Mouse (Mus musculus): ENCODE data around the gene Stag2. TPM values are rescaled to one million over a fixed set of nuclear protein-coding genes. Genes with fewer than 3 reads are reported as not detected.

The Stag2 gene
- 10 to 100 TPM; 47.9 to 48.7 TPM for total RNA-seq (2021)
- long read RNA-seq, experiment 1, full-length matches to known transcripts = 3 of 19 reads
- long read RNA-seq, experiment 1, partial matches to known transcripts = 7 of 19 reads
- long read RNA-seq, experiment 1, other reads (novel, unspliced or antisense) = 9 of 19 reads
- long read RNA-seq, experiment 2, full-length matches to known transcripts = 1 of 6 reads
- long read RNA-seq, experiment 2, partial matches to known transcripts = 2 of 6 reads
- long read RNA-seq, experiment 2, other reads (novel, unspliced or antisense) = 3 of 6 reads

DNA sequence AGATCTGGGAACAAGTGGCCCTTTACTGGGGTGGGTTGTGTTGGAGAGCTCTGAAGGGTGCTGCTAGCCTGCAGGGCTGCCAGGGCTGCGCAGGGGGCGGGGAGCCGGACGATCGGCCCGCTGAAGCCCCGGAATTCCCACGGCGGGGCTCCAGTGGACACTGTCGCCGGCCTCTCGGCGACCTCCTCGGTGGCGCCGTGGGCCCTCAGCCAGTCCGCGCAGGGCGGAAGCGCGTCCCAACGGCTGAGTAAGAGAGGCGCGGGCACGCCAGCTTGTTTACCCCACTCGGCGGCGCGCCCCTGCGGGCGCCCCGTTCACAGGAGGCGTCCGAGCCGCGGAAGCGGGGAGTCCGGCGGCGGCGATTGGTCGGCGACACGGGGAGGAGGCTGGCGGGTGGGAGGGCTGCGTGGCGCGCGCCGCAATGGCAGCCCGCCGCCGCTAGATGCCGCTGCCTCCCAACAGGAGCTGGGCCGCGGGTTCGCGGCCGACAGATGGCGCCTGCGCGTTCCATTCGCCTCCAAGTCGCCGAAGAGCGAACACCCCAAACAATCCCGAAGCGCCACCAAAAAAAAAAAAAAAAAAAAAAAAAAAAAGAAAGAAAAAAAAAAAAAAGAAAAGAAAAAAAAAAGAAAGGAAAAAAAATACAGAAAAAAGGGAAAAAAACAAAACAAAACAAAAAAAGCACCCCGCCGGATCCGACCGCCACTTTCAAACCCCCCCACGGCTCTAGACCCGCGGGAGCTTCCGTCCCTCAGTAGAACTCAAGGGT, at the start of gene Stag2:
Stag2 (plus strand) TSS at position 530 of the 769 bp plus-strand sequence.
- DNase-seq (ENCODE audit: low spot score in 2 of 2) = peak; percentile 78 to 83

- DNase-seq (ENCODE audit: low spot score in 2 of 2) = no peak
Observed at GRCm38 (mm10) chrX:42107137-42107536, 42.0 kb upstream of the Stag2 start.

DNA sequence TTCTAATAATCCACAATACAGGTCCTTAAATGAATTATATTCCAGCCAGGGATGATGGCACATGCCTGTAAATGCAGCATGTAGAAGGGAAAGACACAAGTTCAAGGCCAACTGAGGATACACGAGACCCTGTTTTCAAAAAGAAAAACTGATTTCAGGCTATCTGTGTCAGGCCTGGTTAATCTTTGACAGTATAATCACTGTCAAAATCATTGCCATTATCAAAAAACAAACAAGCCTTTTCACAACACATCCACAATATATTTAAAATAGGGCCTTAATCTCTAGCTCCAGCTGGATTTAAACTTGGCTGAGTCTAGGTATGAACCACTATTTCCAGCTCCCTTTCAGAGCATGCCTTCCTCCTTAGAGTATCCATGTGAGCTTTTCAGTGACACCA, 38.5 kb upstream of the Stag2 start:
- DNase-seq (ENCODE audit: low spot score in 2 of 2) = no peak

DNA sequence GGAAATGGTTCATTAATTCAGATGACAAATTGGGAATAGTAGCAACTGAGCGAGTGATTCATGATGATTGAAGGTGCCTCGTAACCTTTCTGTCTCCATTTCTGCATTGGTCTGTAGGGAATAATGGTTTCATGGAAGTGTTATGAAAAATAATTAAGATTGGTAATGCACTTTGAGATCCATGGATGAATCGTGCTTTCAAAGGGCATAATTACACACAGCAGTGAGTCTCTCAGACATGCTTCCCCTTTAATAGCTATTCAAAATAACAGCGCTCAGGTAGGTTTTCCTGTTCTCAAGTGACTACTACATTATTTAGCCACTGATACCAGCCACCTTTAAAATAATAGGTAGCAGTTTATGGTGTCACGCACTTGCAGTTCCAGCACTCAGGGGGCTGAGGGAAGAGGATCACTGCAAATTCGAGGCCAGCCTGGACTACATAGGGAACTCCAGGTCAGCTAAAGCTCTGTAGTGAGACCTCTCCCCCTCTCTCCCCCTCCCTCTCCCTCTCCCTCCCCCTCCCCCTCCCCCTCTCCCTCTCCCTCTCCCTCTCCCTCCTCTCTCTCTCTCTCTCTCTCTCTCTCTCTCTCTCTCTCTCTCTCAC, 29.6 kb upstream of the Stag2 start:
- DNase-seq (ENCODE audit: low spot score in 2 of 2) = no peak

- no peak for DNase-seq (ENCODE audit: low spot score in 2 of 2)
Observed at GRCm38 (mm10) chrX:42124963-42125697, 24.0 kb upstream of the Stag2 start.

GRCm38 (mm10) chrX:42139882-42140281, 9.2 kb upstream of the Stag2 start:
- DNase-seq (ENCODE audit: low spot score in 2 of 2) = no peak

DNA sequence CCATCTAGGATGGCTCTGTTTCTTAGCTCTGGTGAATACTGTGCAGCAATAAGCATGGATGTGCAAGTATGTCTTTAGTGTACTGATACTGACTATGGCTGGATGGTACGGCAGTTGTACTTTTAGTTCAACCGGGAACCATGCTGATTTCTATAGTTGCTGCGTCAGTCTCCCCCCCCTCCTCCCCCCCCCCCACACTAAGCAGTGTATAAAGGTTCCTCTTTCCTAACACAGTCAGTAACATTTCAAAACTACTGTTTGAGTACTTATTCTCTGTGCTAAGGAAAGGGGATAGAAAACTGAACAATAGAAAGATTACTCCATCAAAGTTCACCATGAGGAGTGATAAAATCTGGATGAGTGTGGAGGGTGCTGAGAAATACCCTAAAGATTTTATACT, 6.5 kb upstream of the Stag2 start:
- no peak for DNase-seq (ENCODE audit: low spot score in 2 of 2)

DNA sequence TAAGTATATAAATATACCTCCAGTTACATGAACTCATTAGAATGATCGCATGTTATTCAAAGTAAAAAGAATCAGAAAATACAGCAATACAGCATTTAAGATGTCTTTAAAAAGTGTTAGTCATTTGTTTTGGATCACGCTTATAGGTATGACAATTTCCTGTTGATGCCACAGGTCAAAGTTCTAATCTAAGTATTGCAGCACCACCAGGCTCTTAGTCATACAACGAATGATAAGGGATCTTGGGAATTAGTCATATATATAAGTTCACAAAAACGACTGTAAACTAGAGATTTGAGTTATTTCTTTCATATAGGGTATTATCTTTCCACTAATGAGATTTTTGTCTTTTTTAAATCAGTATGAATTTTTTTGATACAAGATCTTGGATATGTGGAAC, 5.1 kb upstream of the Stag2 start:
- no peak for DNase-seq (ENCODE audit: low spot score in 2 of 2)

DNA sequence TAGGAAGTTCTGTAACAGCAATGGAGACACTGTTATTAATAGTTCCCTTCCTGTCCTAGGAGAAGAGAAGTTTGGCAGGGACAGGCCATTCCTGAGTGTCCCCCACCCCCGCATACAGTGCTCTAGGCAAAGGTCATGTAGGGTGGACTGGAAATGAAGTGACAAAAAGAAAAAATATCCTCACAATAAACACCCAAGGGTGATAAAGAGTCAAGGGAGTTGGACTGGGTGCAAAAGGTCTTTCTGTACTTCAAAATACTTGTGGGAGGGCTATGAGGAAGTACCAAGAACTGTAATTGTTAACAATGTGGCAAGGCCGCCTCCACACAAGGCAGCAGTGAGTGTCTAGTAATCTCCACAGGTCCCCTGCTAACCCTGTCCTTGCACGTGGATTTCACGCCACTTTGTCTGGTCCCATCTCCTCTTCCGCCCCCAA, 1.1 kb upstream of the Stag2 start:
- no peak for DNase-seq (ENCODE audit: low spot score in 2 of 2)

GRCm38 (mm10) chrX:42149557-42150345, 634 bp downstream of the Stag2 start:
- DNase-seq (ENCODE audit: low spot score in 2 of 2) = peak; percentile 11 to 38

DNA sequence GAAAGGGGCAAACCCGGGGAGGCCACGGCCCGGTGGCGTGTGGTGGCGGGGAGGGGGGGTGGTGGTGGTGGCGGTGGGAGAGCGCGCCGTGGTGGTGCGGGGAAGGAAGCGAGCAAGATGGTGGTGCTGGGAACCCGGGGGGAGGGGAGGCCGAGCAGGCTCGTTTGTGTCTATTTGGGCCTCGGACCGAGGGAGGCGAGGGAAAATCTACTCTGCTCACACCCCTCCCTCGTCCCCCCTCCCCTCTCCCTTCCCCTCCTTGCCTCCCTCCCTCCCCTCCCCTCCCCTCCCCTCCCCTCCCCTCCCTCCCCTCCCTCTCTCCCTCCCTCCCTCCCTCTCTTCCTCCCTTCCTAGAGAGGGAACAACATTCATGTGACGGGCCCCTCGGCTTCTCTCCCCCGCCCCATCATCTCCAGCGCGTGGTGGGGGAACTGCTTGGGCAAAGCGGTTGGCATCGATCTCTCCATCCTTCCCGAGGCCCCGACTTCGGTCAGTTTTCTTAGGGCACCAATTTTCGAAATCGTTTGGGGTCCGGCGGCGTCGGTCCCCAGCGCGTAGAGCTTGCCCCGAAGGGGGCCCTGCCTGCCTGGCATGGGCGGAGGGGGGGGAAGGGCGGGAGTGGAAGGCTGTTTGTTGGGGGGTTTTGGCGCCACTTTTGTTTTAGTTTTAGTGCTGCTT, 1.4 kb downstream of the Stag2 start:
- peak; percentile 66 to 67 for DNase-seq (ENCODE audit: low spot score in 2 of 2)

DNA sequence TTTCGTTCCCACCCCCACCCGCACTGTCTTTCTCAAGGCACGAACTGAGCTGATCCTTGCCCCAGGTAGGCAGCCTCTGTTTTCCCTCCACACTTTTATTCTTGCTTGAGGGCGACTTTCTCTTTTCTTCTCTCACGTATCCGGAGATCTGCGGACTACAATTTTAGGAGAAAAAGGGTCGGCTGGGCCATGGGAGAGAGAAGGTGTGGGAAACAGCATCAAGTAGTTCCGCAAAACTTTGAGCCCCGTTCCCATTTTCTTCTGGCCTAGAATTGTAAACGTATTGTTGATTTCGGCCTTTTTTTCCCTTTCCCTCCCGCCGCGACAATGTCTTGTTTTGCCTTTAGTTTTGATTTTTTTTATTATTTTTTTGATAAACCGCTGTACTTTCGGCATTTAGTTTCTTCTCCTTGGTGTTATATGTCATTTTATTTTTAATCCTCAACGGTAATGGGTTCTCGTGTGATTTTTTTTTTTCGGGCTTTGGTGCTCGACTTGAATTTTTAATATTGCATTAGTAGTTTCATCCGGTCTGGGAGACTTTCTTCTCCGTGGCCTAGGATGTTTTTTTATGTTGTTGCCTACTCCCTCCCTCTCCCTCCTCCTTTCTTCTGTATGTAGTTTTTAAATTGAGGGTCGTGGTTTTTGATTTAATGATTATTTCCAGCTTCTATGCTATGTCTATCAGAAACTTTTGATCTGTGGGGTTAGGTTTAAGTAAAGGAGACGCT, 2.1 kb downstream of the Stag2 start:
- no peak for DNase-seq (ENCODE audit: low spot score in 2 of 2)

GRCm38 (mm10) chrX:42151903-42152369, 2.8 kb downstream of the Stag2 start:
- DNase-seq (ENCODE audit: low spot score in 2 of 2) = peak; percentile 61 to 78

GRCm38 (mm10) chrX:42153056-42153455, 3.9 kb downstream of the Stag2 start:
- DNase-seq (ENCODE audit: low spot score in 2 of 2) = no peak

GRCm38 (mm10) chrX:42165455-42165854, 16.3 kb downstream of the Stag2 start:
- DNase-seq (ENCODE audit: low spot score in 2 of 2) = no peak

DNA sequence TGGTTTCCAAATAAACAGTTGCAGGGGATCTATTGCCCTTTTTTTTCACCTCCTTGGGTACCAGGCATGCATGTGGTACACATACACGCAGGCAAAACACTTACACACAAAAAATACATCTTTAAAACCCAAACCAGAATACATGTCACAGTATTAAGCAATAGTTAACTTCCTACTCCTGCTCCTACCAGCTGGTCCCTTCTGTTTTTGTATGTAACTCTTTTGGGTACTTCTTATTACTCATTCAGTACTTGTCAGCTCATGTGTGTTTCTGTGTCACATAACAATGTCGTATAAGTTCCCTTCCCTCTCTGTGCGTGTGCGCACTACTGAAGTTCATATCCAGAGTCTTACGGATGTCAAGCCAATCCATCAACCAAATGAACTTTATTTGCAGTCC, 21.7 kb downstream of the Stag2 start:
- no peak for DNase-seq (ENCODE audit: low spot score in 2 of 2)

DNA sequence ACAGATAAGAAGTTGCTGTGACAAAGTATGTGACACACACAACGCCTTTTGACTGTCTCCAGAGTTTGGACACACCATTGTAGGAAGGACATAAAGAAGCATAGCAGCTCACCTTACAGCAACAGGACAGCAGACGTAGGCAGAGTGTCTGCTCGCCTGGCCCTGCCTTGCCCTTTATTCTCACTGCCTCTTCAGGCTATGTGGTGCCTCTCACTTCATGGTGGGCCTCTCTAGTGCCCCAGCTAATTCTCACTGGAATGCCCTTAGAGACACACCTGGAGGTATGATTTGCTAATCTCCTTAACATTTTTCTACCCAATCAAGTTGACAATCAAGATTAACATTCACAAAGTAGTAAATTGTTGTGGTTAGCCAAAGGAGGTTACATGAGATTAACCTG, 38.5 kb downstream of the Stag2 start:
- DNase-seq (ENCODE audit: low spot score in 2 of 2) = no peak

GRCm38 (mm10) chrX:42188825-42189426, 39.8 kb downstream of the Stag2 start:
- DNase-seq (ENCODE audit: low spot score in 2 of 2) = no peak

- DNase-seq (ENCODE audit: low spot score in 2 of 2) = no peak
Observed at GRCm38 (mm10) chrX:42194608-42195007, 45.5 kb downstream of the Stag2 start.
